Mouse (Mus musculus): ENCODE measurements around the gene Mars. TPM values are rescaled to one million over a fixed set of nuclear protein-coding genes. Genes with fewer than 3 reads are reported as not detected.

Mars gene
- total and polyA plus RNA-seq, 3 experiments: 143 to 224 (median 161) TPM

GRCm38 (mm10) chr10:127351285-127351595, 39.7 kb upstream of the Mars start:
- H3K4me1 ChIP-seq (ENCODE audit: control insufficient read depth in 1 of 2, insufficient read depth in 2 of 2): peaks cover 19 to 38% of the 10 kb centered on the region in 2 experiments
- H3K4me2 ChIP-seq (ENCODE audit: insufficient read depth, low read depth, poor library complexity, severe bottlenecking): peak overlapping the region; percentile 73
- H3K9ac ChIP-seq (ENCODE audit: insufficient read depth, low read depth): peak overlapping the region; percentile 95
- in situ Hi-C loops (cut with MboI; ENCODE audit: low pct_ligation_motif_present, low pct_unique_long_range_greater_than_20kb, low sequenced_read_pairs): no loop called here
- TF ChIP-seq USF2 (conservative IDR thresholded peaks at IDR 0.05; ENCODE audit: low read depth, low read length): no peak
- 0 out of 2 replicates have a peak, but pooled peaks have one; percentile 29 for TF ChIP-seq IRF4 (IDR thresholded peaks at IDR 0.05; ENCODE audit: low read depth, low read length)
- no peak for DNase-seq (ENCODE audit: extremely low read depth)
- no peaks in the 10 kb centered on the region for H3K79me2 ChIP-seq (replicated peaks; ENCODE audit: control insufficient read depth, extremely low read depth, insufficient read depth, poor library complexity, severe bottlenecking)
- peaks cover 7 to 30% of the 10 kb centered on the region in 2 experiments for H3K36me3 ChIP-seq (replicated peaks in 1 of 2; ENCODE audit: control insufficient read depth in 1 of 2, insufficient read depth in 1 of 2, low read length in 1 of 2)
- H3K9me3 ChIP-seq (replicated peaks; ENCODE audit: low read length): peaks cover 3% of the 10 kb centered on the region
- no peaks in the 10 kb centered on the region for H3K27me3 ChIP-seq (replicated peaks)
- H3K4me3 ChIP-seq (replicated peaks in 1 of 3; ENCODE audit: low read depth in 2 of 3, low read length in 2 of 3, poor library complexity in 1 of 3): peak overlapping the region; percentile 62 to 86 (median 72)
- dilution Hi-C loops (cut with MboI; ENCODE audit: extremely low pct_ligation_motif_present, extremely low pct_unique_long_range_greater_than_20kb, low sequenced_read_pairs): no loop called here
- peak overlapping the region; percentile 88 for H3K27ac ChIP-seq (ENCODE audit: insufficient read depth, low read depth)

- in situ Hi-C loops (cut with MboI; ENCODE audit: low pct_ligation_motif_present, low pct_unique_long_range_greater_than_20kb, low sequenced_read_pairs): no loop called here
- peak overlapping the region; percentile 95 for H3K9ac ChIP-seq (ENCODE audit: insufficient read depth, low read depth)
- no peaks in the 10 kb centered on the region for H3K27me3 ChIP-seq (replicated peaks)
- H3K9me3 ChIP-seq (replicated peaks; ENCODE audit: low read length): peaks cover 3% of the 10 kb centered on the region
- H3K4me3 ChIP-seq (replicated peaks in 1 of 3; ENCODE audit: low read depth in 2 of 3, low read length in 2 of 3, poor library complexity in 1 of 3): peak overlapping the region; percentile 62 to 86 (median 72)
- peaks cover 19 to 38% of the 10 kb centered on the region in 2 experiments for H3K4me1 ChIP-seq (ENCODE audit: control insufficient read depth in 1 of 2, insufficient read depth in 2 of 2)
- H3K36me3 ChIP-seq (replicated peaks in 1 of 2; ENCODE audit: control insufficient read depth in 1 of 2, insufficient read depth in 1 of 2, low read length in 1 of 2): peaks cover 7 to 25% of the 10 kb centered on the region in 2 experiments
- no peaks in the 10 kb centered on the region for H3K79me2 ChIP-seq (replicated peaks; ENCODE audit: control insufficient read depth, extremely low read depth, insufficient read depth, poor library complexity, severe bottlenecking)
- peak; percentile 81 for DNase-seq (ENCODE audit: extremely low read depth)
- peak overlapping the region; percentile 88 for H3K27ac ChIP-seq (ENCODE audit: insufficient read depth, low read depth)
- dilution Hi-C loops (cut with MboI; ENCODE audit: extremely low pct_ligation_motif_present, extremely low pct_unique_long_range_greater_than_20kb, low sequenced_read_pairs): no loop called here
- H3K4me2 ChIP-seq (ENCODE audit: insufficient read depth, low read depth, poor library complexity, severe bottlenecking): peak overlapping the region; percentile 73; the same call in 1 of the 2 replicates
- TF ChIP-seq ELF1 (IDR thresholded peaks at IDR 0.05; ENCODE audit: low read depth, low read length) (peak; percentile 68), MAZ (IDR thresholded peaks at IDR 0.05; ENCODE audit: low read depth, low read length) (peak; percentile 57; the same call in 1 of the 2 replicates), CHD2 (IDR thresholded peaks at IDR 0.05; ENCODE audit: low read length) (0 out of 2 replicates have a peak, but pooled peaks have one; percentile 8), CHD1 (IDR thresholded peaks at IDR 0.05; ENCODE audit: low read depth, low read length) (0 out of 2 replicates have a peak, but pooled peaks have one; percentile 8), SIN3A (IDR thresholded peaks at IDR 0.05; ENCODE audit: low read length) (peak; percentile 78), E2F4 (IDR thresholded peaks at IDR 0.05; ENCODE audit: insufficient replicate concordance, low read depth, low read length) (no peak), POLR2A (IDR thresholded peaks at IDR 0.05; ENCODE audit: low read depth, low read length) (peak; percentile 68), ETS1 (conservative IDR thresholded peaks at IDR 0.05; ENCODE audit: low read depth, low read length) (peak; percentile 45), EP300 (IDR thresholded peaks at IDR 0.05; ENCODE audit: low read length) (no peak), MYC (IDR thresholded peaks at IDR 0.05; ENCODE audit: low read depth, low read length) (peak; percentile 88), POLR2AphosphoS2 (IDR thresholded peaks at IDR 0.05; ENCODE audit: low read depth, low read length) (no peak), MAFK (IDR thresholded peaks at IDR 0.05; ENCODE audit: insufficient replicate concordance, low read length) (no peak), MEF2A (IDR thresholded peaks at IDR 0.05; ENCODE audit: borderline replicate concordance, low read depth, low read length) (peak; percentile 59), MAX (IDR thresholded peaks at IDR 0.05; ENCODE audit: low read length) (peak; percentile 79), ZMIZ1 (IDR thresholded peaks at IDR 0.05; ENCODE audit: low read depth, low read length) (no peak), CTCF (conservative IDR thresholded peaks at IDR 0.05 in 1 of 2, IDR thresholded peaks at IDR 0.05 in 1 of 2; ENCODE audit: low read depth in 2 of 2, low read length in 2 of 2) (peak; percentile 38 to 90; a peak in 3 of 4 replicates), PAX5 (IDR thresholded peaks at IDR 0.05; ENCODE audit: low read length) (no peak), TCF12 (IDR thresholded peaks at IDR 0.05; ENCODE audit: low read depth, low read length) (peak; percentile 40; the same call in 1 of the 2 replicates), BHLHE40 (IDR thresholded peaks at IDR 0.05; ENCODE audit: low read depth, low read length) (peak; percentile 84), ZNF384 (IDR thresholded peaks at IDR 0.05; ENCODE audit: low read depth, low read length) (no peak), NRF1 (IDR thresholded peaks at IDR 0.05; ENCODE audit: low read depth, low read length) (no peak), ZKSCAN1 (IDR thresholded peaks at IDR 0.05; ENCODE audit: borderline replicate concordance, low read depth, low read length) (no peak), ZC3H11A (IDR thresholded peaks at IDR 0.05; ENCODE audit: low read depth, low read length) (no peak), RAD21 (IDR thresholded peaks at IDR 0.05; ENCODE audit: low read depth, low read length) (peak; percentile 64), NELFE (IDR thresholded peaks at IDR 0.05; ENCODE audit: low read depth, low read length) (peak; percentile 60), TBP (conservative IDR thresholded peaks at IDR 0.05; ENCODE audit: low read depth, low read length) (no peak; the same call in 1 of the 2 replicates), SMC3 (IDR thresholded peaks at IDR 0.05; ENCODE audit: low read depth, low read length) (peak; percentile 64), UBTF (IDR thresholded peaks at IDR 0.05; ENCODE audit: low read depth, low read length) (no peak), JUND (conservative IDR thresholded peaks at IDR 0.05; ENCODE audit: low read depth, low read length) (no peak), USF2 (conservative IDR thresholded peaks at IDR 0.05; ENCODE audit: low read depth, low read length) (no peak), HCFC1 (IDR thresholded peaks at IDR 0.05; ENCODE audit: low read depth, low read length) (peak; percentile 67), IRF4 (IDR thresholded peaks at IDR 0.05; ENCODE audit: low read depth, low read length) (no peak)
Observed at GRCm38 (mm10) chr10:127350594-127351284, 39.2 kb upstream of the Mars start.

Measured in CH12.LX (cell line).